Mouse (Mus musculus) lung, adult 2 months (tissue): ENCODE data around the gene Sipa1l2.

Experiments
- CTCF ChIP-seq: fragments of 200-500 bp; IDR thresholded peaks from 2 replicates; pipeline ENCODE4 v1.5.1; 2011; ENCODE audit warnings: mild to moderate bottlenecking, low read length, control low read depth; ENCODE audit not compliant: insufficient read depth
- POLR2A ChIP-seq: fragments of 200-500 bp; IDR thresholded peaks from 2 replicates; pipeline ENCODE4 v1.6.1; 2011; ENCODE audit warnings: low read depth, mild to moderate bottlenecking, control low read depth, low read length, borderline replicate concordance; ENCODE audit errors: extremely low read depth

- no peak for TF ChIP-seq POLR2A
- no peak for TF ChIP-seq CTCF
These were observed 42.4 kb upstream of the Sipa1l2 start for GRCm38 (mm10) chr8:125611799-125612560.
